Mouse (Mus musculus): ENCODE data around the gene Il17rb.

Il17rb gene

GRCm38 (mm10) chr14:29967611-29968010, 41.1 kb downstream of the Il17rb start:
- no peak for DNase-seq (ENCODE audit: low spot score)

- no peak for DNase-seq (ENCODE audit: low spot score)
Measured at GRCm38 (mm10) chr14:29957393-29957792, 51.3 kb downstream of the Il17rb start.

- DNase-seq (ENCODE audit: low spot score) = no peak
Measured at GRCm38 (mm10) chr14:29950805-29951204, 57.9 kb downstream of the Il17rb start.

DNA sequence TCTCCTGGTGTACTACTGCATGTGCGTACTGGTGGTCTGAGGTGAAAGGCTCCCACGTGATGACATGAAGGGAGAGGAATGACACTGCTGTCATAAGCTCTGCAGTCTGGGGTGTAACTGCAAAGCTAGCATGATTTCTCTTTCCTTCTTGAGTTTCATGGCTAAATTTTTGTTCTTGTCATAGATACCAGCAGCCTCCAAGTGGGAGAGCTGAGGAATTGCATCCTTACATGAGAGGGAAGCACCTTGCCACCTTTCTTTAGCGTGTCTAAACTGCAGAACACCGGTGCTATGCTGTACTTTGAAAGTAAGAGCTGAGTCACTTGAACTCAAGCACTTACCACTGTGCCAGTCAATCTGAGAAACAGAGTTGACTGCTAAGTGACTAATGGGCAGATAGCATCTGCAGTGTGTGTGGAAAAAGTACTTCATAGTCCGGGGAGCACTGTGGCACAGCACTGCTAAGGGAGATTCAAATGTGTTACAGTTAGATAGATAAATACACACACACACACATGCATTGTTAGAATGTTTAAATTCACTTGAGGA, 61.9 kb downstream of the Il17rb start:
- no peak for DNase-seq (ENCODE audit: low spot score)

All from adipocyte (in vitro differentiated cells).